Mouse (Mus musculus) myocyte (in vitro differentiated cells): ENCODE data around the gene Ppp2r5b. TPM values are rescaled to one million over a fixed set of nuclear protein-coding genes. Genes with fewer than 3 reads are reported as not detected.

ENCODE experiments used
- H3K27me3 ChIP-seq: one replicate; pipeline ENCODE4 v1.6.1; 2011; ENCODE audit not compliant: control insufficient read depth, insufficient read depth, insufficient read length
- H3K36me3 ChIP-seq: one replicate; pipeline ENCODE4 v1.6.1; 2011; ENCODE audit not compliant: control insufficient read depth, insufficient read depth
- H3K4me2 ChIP-seq: one replicate; pipeline ENCODE4 v1.6.1; 2011; ENCODE audit warnings: low read depth, control low read depth
- H3K4me3 ChIP-seq: one replicate; pipeline ENCODE4 v1.5.1; 2011; ENCODE audit warnings: mild to moderate bottlenecking, control low read depth, moderate library complexity
- H3K79me2 ChIP-seq: one replicate; pipeline ENCODE4 v1.6.1; 2011; ENCODE audit not compliant: control insufficient read depth, insufficient read depth
- H3ac ChIP-seq: one replicate; pipeline ENCODE4 v1.6.1; 2011; ENCODE audit not compliant: control insufficient read depth, insufficient read length
- CEBPB ChIP-seq: IDR thresholded peaks from 2 replicates; pipeline ENCODE4 v1.6.1; 2011; ENCODE audit warnings: mild to moderate bottlenecking, moderate library complexity; ENCODE audit not compliant: poor library complexity, insufficient read depth, severe bottlenecking
- E2F4 ChIP-seq: IDR thresholded peaks from one replicate; pipeline ENCODE4 v1.6.1; 2011; ENCODE audit warnings: mild to moderate bottlenecking, control low read depth, moderate library complexity; ENCODE audit not compliant: insufficient read depth
- MAX ChIP-seq: IDR thresholded peaks from one replicate; pipeline ENCODE4 v1.6.1; 2011; ENCODE audit warnings: low read depth, mild to moderate bottlenecking, control low read depth
- MYOD1 ChIP-seq, 3 experiments: IDR thresholded peaks; one replicate each; pipeline ENCODE4 v1.6.1; 2011; ENCODE audit warnings: control low read depth in 2 of 3, low read depth in 2 of 3, mild to moderate bottlenecking in 2 of 3, moderate library complexity in 1 of 3; ENCODE audit not compliant: insufficient read length in 2 of 3, control insufficient read depth in 1 of 3
- MYOG ChIP-seq, 3 experiments: IDR thresholded peaks; one replicate each; pipeline ENCODE4 v1.6.1; 2011; ENCODE audit warnings: control low read depth in 2 of 3, low read depth in 2 of 3, mild to moderate bottlenecking in 2 of 3; ENCODE audit not compliant: insufficient read length in 2 of 3, control insufficient read depth in 1 of 3, insufficient read depth in 1 of 3
- POLR2A ChIP-seq: IDR thresholded peaks from one replicate; pipeline ENCODE4 v1.6.1; 2011; ENCODE audit warnings: low read depth, mild to moderate bottlenecking, control low read depth, moderate library complexity; ENCODE audit not compliant: insufficient read length
- POLR2AphosphoS2 ChIP-seq: IDR thresholded peaks from one replicate; pipeline ENCODE4 v1.6.1; 2011; ENCODE audit warnings: low read depth, control low read depth; ENCODE audit not compliant: insufficient read length
- REST ChIP-seq: IDR thresholded peaks from one replicate; pipeline ENCODE4 v1.6.1; 2011; ENCODE audit warnings: mild to moderate bottlenecking, control low read depth, moderate library complexity; ENCODE audit not compliant: insufficient read depth, insufficient read length
- SRF ChIP-seq: IDR thresholded peaks from one replicate; pipeline ENCODE4 v1.6.1; 2011; ENCODE audit warnings: low read depth; ENCODE audit not compliant: control insufficient read depth, insufficient read length
- TCF12 ChIP-seq: IDR thresholded peaks from one replicate; pipeline ENCODE4 v1.6.1; 2011; ENCODE audit warnings: mild to moderate bottlenecking, control low read depth; ENCODE audit not compliant: poor library complexity, insufficient read depth, severe bottlenecking
- TCF3 ChIP-seq: IDR thresholded peaks from one replicate; pipeline ENCODE4 v1.6.1; 2011; ENCODE audit warnings: low read depth, control low read depth; ENCODE audit not compliant: insufficient read length
- USF1 ChIP-seq: IDR thresholded peaks from one replicate; pipeline ENCODE4 v1.6.1; 2011; ENCODE audit warnings: low read depth, mild to moderate bottlenecking, control low read depth, moderate library complexity
- polyA plus RNA-seq: library from polyadenylated mRNA; unstranded; fragments of >200 nt; fragmentation: generic; extraction: Trizol; gene quantifications from one replicate; pipeline ENCODE4 v1.2.1, GENCODE M21; 2012; ENCODE audit warnings: missing spikeins

Ppp2r5b gene
- polyA plus RNA-seq, 1 experiment, result 51.4 TPM

DNA sequence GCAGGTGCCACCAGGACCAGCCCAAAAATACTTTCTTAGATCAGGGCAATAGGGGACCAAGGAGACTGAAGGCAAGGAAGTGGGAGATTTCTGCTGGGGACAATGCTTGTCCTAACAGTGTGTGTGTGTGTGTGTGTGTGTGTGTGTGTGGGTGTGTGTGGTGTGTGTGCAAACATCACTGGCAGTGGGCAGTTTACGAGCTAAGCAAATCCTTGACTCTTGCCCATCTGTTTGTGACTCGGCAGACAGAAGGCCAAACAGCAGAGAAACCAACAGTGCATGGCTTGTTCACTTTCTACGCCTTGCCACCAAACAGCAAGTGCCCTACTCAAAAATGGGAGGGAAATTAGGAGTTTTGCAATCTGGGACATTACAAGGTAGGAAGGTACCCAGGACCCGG lies 37.9 kb upstream of the Ppp2r5b start:
- TF ChIP-seq MYOD1 (IDR thresholded peaks at IDR 0.05; ENCODE audit: control insufficient read depth in 1 of 3, insufficient read length in 2 of 3, low read depth in 2 of 3) (no peak), MYOG (IDR thresholded peaks at IDR 0.05; ENCODE audit: control insufficient read depth in 1 of 3, insufficient read depth in 1 of 3, insufficient read length in 2 of 3, low read depth in 2 of 3) (no peak), TCF12 (no peak), CEBPB (no peak), TCF3 (no peak), REST (no peak), E2F4 (no peak), POLR2AphosphoS2 (no peak), SRF (no peak), MAX (no peak), POLR2A (no peak), USF1 (no peak)
- Histone ChIP-seq H3K36me3 (peaks cover 1% of the 10 kb centered on the region), H3K4me3 (no peak overlapping the region), H3ac (no peak overlapping the region), H3K79me2 (peaks cover 14% of the 10 kb centered on the region), H3K4me2 (no peak overlapping the region), H3K27me3 (no peaks in the 10 kb centered on the region)

DNA sequence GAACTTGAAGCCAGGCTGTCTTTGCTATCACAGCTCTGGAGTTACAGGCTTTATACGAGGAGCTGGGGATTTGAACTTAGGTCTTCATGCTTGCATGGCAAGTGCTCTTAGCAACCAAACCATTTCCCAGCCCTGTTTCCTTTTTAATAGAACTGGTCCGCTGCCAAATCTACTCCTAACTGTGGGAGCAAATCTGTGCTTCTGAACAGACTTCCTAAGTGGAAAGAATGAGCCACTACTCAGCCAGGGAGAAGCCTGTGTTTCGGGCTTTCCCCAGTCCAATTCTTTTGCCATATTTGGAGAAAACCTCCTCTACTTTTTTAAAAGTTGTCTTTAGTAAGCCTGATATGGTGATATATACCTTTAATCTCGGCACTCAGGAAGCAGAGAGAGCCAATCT lies 37.1 kb upstream of the Ppp2r5b start:
- no peaks in the 10 kb centered on the region for H3K36me3 ChIP-seq
- H3K4me3 ChIP-seq, result no peak overlapping the region
- H3ac ChIP-seq, result no peak overlapping the region
- no peak for TF ChIP-seq MAX
- no peak for TF ChIP-seq MYOD1 (IDR thresholded peaks at IDR 0.05; ENCODE audit: control insufficient read depth in 1 of 3, insufficient read length in 2 of 3, low read depth in 2 of 3)
- no peak for TF ChIP-seq SRF
- TF ChIP-seq TCF12, result no peak
- TF ChIP-seq USF1, result no peak
- no peak for TF ChIP-seq CEBPB
- no peak for TF ChIP-seq POLR2AphosphoS2
- no peak for TF ChIP-seq TCF3
- TF ChIP-seq MYOG (IDR thresholded peaks at IDR 0.05; ENCODE audit: control insufficient read depth in 1 of 3, insufficient read depth in 1 of 3, insufficient read length in 2 of 3, low read depth in 2 of 3), result no peak
- TF ChIP-seq REST, result no peak
- TF ChIP-seq E2F4, result no peak
- TF ChIP-seq POLR2A, result no peak
- H3K79me2 ChIP-seq, result peaks cover 8% of the 10 kb centered on the region
- no peaks in the 10 kb centered on the region for H3K27me3 ChIP-seq
- H3K4me2 ChIP-seq, result no peak overlapping the region

DNA sequence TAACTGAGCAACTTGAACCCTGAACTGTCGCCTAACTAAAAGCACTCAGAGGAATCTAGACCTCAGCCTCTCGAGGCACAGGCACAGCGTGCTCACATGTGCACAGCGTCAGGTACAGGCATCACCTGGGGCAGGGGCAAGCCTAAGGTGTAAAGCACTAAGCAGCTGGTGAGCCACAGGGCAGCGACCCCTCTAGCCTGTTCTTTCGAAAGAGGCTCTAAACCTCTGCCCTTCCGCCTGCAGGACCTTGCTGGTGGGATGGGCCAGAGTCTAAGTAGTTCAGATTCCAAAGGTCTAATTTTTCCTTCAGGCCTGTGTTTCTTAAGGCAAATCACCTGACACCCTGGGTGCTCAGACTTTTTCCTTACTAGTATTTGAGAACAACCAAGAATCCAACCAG lies 36.4 kb upstream of the Ppp2r5b start:
- TF ChIP-seq E2F4 (no peak), MAX (no peak), POLR2A (no peak), MYOD1 (IDR thresholded peaks at IDR 0.05; ENCODE audit: control insufficient read depth in 1 of 3, insufficient read length in 2 of 3, low read depth in 2 of 3) (no peak), REST (no peak), CEBPB (no peak), SRF (no peak), MYOG (IDR thresholded peaks at IDR 0.05; ENCODE audit: control insufficient read depth in 1 of 3, insufficient read depth in 1 of 3, insufficient read length in 2 of 3, low read depth in 2 of 3) (no peak), USF1 (no peak), POLR2AphosphoS2 (no peak), TCF12 (no peak), TCF3 (no peak)
- H3K4me3 ChIP-seq, result no peak overlapping the region
- H3K4me2 ChIP-seq, result no peak overlapping the region
- peaks cover 2% of the 10 kb centered on the region for H3K79me2 ChIP-seq
- no peaks in the 10 kb centered on the region for H3K36me3 ChIP-seq
- no peaks in the 10 kb centered on the region for H3K27me3 ChIP-seq
- H3ac ChIP-seq, result no peak overlapping the region

DNA sequence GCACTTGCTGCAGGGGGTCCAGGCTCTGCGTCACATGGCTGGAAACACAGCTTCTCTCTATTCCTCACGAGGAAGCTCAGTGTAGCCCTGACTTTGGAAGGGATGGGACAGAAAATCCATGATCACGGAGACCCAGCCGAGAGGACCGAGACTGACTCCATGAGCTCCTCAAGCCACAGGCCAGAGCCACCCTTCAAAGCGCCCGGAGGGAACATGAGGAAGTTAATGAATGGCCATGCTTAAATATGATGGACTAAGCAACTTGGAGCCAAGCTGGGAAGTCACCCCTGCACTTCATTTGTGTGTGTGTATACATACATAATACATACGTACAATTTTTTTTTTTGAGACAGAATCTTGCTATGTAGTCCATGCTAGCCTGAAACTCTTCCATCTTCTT lies 35.5 kb upstream of the Ppp2r5b start:
- Histone ChIP-seq H3K4me3 (no peak overlapping the region), H3K79me2 (no peaks in the 10 kb centered on the region), H3K36me3 (no peaks in the 10 kb centered on the region), H3ac (no peak overlapping the region), H3K4me2 (no peak overlapping the region), H3K27me3 (no peaks in the 10 kb centered on the region)
- no peak for TF ChIP-seq USF1
- TF ChIP-seq MYOG (IDR thresholded peaks at IDR 0.05; ENCODE audit: control insufficient read depth in 1 of 3, insufficient read depth in 1 of 3, insufficient read length in 2 of 3, low read depth in 2 of 3), result no peak
- no peak for TF ChIP-seq REST
- TF ChIP-seq POLR2AphosphoS2, result no peak
- no peak for TF ChIP-seq TCF12
- no peak for TF ChIP-seq E2F4
- no peak for TF ChIP-seq POLR2A
- TF ChIP-seq SRF, result no peak
- no peak for TF ChIP-seq CEBPB
- no peak for TF ChIP-seq MAX
- TF ChIP-seq MYOD1 (IDR thresholded peaks at IDR 0.05; ENCODE audit: control insufficient read depth in 1 of 3, insufficient read length in 2 of 3, low read depth in 2 of 3), result no peak
- no peak for TF ChIP-seq TCF3

DNA sequence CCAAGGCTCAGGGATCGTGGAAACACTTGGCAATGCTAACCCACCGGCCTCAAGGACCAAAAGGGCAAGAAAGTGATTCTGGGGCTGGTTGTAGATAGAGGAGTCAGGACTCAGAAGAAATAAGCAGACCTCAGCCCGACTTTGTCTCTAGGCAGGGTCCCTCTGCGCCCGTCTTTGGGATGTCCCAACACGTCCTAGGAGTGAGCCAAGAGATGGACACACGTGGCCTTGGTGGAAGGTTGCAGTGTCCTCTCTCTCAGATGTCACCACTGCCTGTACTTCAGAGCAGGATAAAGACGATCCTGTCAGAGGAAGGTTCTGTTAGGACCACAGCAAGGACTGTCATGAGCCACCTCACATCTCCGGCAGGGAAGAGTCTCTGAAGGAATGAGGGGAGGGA lies 35.0 kb upstream of the Ppp2r5b start:
- TF ChIP-seq TCF3, result no peak
- TF ChIP-seq MYOD1 (IDR thresholded peaks at IDR 0.05; ENCODE audit: control insufficient read depth in 1 of 3, insufficient read length in 2 of 3, low read depth in 2 of 3), result no peak
- no peak for TF ChIP-seq POLR2A
- no peak for TF ChIP-seq POLR2AphosphoS2
- TF ChIP-seq REST, result no peak
- TF ChIP-seq MYOG (IDR thresholded peaks at IDR 0.05; ENCODE audit: control insufficient read depth in 1 of 3, insufficient read depth in 1 of 3, insufficient read length in 2 of 3, low read depth in 2 of 3), result no peak
- no peak for TF ChIP-seq MAX
- H3K27me3 ChIP-seq, result no peaks in the 10 kb centered on the region
- no peaks in the 10 kb centered on the region for H3K36me3 ChIP-seq
- no peaks in the 10 kb centered on the region for H3K79me2 ChIP-seq
- H3ac ChIP-seq, result no peak overlapping the region
- no peak overlapping the region for H3K4me3 ChIP-seq
- no peak overlapping the region for H3K4me2 ChIP-seq
